Mouse (Mus musculus) ES-Bruce4 (cell line): ENCODE results near the gene Samd4b.

Experiments
- CTCF ChIP-seq: IDR thresholded peaks from one replicate; pipeline ENCODE4 v1.8.1; 2011; ENCODE audit warnings: low read depth, low read length
- EP300 ChIP-seq: IDR thresholded peaks from 2 replicates; pipeline ENCODE4 v1.6.1; 2011; ENCODE audit warnings: low read depth, low read length; ENCODE audit not compliant: insufficient read depth
- POLR2A ChIP-seq: IDR thresholded peaks from one replicate; pipeline ENCODE4 v1.8.1; 2011; ENCODE audit warnings: low read length; ENCODE audit not compliant: insufficient read depth

- no peak for TF ChIP-seq EP300
- no peak for TF ChIP-seq CTCF
- TF ChIP-seq POLR2A, result no peak
These were observed 165.7 kb downstream of the Samd4b start for GRCm38 (mm10) chr7:28432252-28432651.
